Mouse (Mus musculus) spleen, adult 2 months (tissue): Measurements from ENCODE around the gene Cyp3a57.

ENCODE experiments used
- CTCF ChIP-seq: fragments of 200-500 bp; IDR thresholded peaks from 2 replicates; pipeline ENCODE4 v1.5.1; 2011; ENCODE audit warnings: mild to moderate bottlenecking, inconsistent platforms; ENCODE audit not compliant: insufficient read depth, insufficient read length, insufficient replicate concordance; ENCODE audit errors: extremely low read depth
- POLR2A ChIP-seq: fragments of 200-500 bp; IDR thresholded peaks from 2 replicates; pipeline ENCODE4 v1.6.1; 2011; ENCODE audit warnings: low read depth, low read length, inconsistent platforms

- TF ChIP-seq CTCF (no peak), POLR2A (no peak)
These were observed 44.6 kb upstream of the Cyp3a57 start for GRCm38 (mm10) chr5:145300469-145300868.
